Mouse (Mus musculus): ENCODE results near the gene Kalrn.

Gene Kalrn

DNA sequence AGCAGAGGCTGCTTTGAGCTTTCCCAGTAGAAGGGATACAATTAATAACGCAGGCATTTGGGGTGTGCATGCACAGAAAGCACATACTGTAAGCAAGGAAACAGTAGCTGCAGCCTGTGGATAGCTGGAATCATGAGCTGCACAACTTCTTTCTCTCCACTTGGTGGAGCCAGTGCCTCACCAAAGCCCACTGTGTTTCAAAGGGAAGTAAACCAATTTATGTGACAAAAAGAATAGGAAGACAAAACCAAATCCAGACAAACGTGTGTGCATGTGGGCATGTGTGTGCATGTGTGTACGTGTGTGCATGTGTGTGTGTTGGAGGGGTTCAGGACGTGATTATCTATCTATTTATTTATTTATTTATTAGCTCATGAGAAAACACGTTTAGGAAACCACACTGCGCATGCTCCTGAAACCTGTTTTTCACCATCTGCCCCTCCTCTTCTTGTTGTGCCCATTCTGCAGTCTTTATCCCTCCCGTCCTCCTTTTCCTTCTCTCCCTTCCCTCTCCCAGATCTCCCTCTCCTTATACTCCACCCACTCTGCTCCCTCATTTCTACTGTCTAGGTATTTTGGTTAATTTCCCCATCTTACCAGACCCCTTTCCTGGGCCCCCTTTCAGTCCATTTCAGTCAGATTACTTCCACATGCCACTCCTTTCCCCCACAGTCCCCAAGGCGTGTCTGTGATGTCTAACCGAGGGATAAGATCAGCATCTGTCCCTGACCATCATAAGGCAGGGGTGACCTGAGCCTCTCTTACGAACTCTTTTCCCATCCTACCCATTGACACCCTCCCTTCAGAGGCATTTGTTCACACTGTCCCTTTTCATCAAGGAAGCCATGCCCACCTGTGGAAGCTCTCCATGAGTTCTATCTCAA lies 380.1 kb downstream of the Kalrn start:
- no peak for DNase-seq (ENCODE audit: low spot score in 2 of 2)

DNA sequence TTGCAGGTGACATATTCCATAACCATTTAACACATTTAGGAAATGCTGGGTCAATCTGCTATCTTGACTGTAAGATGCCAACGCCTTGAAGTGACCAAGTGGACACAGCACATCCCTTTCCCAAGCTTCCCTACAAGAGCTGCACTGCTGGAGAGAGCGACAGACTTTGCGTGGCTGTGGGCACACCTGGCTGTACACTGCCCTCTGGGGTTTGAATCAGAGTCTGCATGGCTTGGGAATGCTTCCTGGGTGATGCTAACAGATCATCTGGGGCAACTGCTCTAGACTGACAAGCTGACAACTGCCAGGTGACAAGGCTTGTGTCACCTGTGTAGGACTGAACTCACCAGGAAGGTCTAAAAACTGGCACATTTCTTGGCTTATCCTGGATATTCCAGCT lies 388.6 kb downstream of the Kalrn start:
- no peak for DNase-seq (ENCODE audit: low spot score in 2 of 2)

DNA sequence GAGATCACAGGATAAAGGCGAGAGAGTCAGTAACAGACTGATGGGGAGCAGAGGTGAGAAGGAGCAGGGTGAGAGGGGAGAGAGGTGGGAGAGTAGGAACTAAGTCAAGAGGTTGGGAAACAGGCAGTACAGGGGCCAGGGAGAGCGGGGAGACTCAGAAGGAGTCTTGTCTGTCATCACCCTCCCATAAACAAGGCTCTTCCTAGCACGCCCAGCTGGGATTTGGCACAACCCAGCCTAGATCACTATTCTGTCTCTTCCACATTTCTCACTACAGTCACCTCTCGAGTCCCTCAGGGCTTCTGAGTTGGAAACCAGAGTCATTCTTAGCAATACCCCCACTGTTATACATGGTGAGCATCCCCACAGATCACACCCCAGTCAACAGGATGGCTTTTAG lies 390.1 kb downstream of the Kalrn start:
- DNase-seq (ENCODE audit: low spot score in 2 of 2), result no peak

DNA sequence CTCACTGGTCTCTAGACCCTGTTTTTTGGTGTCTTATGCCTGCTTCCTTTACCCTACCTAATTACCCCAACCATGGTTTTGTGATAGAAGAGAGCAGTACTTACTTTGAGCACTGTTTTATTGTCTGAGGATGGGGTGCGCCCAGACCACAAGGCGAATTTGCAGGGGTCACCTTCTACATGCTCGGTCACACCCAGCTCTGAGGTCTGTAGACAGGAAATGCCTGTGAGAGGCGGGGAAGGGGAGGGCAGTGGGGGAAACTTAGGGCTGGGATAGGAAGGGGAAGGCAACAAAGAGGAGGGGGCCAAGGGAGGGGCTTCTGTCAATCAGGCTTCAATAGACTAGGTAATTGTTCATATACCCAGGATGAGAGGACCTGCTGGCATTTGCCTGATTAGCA lies 397.7 kb downstream of the Kalrn start:
- no peak for DNase-seq (ENCODE audit: low spot score in 2 of 2)

DNA sequence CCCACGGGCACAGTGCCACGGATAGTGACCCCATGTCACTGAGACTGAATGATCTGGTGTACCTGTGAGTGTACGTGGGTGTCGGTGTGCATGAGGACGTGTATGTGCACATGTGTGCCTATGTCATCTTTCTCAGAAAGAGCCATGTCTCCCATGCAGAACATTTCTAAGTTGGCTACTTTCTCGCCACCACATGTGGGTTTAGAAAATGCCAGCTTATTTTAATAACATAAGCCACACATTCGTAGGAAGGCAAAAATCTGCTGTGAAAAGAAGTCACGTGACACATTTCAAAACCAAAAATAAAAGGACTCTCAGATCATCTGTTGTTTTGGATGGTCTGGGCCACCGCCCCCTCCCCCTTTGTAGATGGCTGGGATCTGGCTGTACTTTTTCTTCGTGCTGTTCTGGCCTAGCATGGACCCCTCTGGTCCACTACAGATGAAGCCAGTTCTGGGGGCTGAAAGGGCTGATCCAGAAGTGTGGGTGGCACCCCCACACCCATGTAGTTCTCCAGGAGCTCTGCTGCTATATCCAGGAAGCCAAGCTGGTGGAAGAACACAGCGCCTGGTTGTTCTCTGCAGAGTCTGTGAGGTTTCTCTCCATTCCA lies 400.7 kb downstream of the Kalrn start:
- no peak for DNase-seq (ENCODE audit: low spot score in 2 of 2)

DNA sequence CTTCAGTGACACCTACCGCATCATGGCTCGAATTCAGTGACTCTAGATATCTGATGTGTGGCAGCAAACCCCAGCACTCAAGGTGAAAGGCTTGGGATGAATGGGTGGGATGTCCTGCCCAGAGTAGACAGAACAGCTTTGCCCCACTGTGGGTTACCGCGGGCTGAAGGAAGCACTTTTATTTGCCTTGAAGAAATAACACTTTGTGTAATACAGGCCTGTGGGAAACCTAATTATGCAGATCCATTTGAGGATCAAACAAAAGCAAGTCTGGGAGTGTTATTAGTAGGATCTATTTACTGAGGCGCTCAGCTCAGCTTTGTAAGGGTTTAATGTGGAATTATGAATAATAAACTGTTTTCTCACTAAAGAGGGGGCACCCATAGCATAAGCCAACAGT lies 406.3 kb downstream of the Kalrn start:
- no peak for DNase-seq (ENCODE audit: low spot score in 2 of 2)

DNA sequence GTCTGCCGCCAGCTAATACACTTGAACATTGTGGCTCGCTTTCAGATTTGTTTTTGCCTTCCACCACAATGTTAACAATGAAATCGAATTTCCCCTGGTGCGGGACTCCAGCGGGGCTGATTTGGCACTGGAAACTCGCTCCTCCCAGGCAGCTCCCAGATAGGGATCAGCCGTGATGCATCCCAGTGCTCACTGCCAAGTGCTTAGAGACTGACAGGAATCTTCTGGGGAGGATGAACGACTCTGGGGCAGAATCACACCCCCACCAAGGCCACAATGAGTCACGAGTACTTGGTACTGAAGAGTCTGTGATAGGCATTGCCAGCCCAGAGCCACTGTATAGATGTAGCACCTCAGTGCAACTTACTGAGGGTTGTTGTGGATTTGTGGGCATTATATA lies 410.2 kb downstream of the Kalrn start:
- DNase-seq (ENCODE audit: low spot score in 2 of 2), result no peak

DNA sequence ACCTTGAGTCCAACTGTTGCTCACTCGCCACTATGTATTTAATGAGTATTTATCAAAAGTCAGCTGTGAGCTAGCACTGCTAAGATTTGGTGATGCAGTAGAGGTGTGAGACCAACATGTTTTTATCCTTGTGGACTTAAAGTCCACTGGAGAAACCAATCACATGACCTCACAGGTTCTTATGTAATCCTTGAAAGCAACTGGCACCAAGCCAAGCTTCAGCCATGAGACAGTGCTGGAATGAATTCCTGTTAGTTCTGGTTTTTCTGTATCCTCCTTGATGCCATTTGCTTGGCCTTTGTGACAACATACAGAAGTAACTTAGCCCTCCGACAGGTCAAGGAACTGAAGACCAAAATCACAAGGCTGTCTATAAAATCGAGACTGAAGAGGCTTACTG lies 413.8 kb downstream of the Kalrn start:
- DNase-seq (ENCODE audit: low spot score in 2 of 2), result no peak

DNA sequence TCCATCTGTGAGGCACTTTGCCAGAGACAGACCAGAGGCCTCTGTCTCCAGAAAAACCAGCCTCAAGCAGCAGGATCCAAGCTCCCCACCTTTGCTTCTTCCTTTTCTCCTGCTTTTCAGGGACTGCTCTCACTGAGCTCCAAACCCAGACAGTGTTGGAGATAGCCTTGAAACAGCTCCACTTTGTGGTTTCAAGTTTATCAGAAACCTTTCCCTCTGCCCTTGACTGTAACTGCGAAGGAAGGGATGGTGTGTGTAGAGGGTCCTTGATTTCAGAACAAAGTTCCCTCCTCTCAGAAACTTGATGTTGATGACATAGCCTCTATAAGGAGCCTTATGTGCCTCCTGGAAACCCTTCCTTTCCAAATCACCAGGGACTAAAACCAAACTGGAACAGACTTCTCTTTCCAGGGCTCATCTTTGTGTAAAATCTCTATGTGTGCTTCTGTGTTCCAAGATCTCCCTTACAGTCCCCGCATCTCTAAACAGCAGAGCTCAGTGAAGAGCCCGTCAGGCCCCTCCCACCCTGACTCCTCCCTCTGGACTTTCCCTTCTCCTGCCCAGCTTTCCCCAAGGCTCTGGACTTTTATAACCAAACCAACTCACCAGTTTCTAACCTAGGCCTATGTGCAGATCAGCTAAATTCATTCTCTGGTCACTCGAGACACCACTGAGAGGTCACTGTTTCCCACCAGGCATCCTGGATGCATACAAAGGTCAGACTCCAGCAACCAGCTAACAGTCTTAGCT lies 415.8 kb downstream of the Kalrn start:
- no peak for DNase-seq (ENCODE audit: low spot score in 2 of 2)

DNA sequence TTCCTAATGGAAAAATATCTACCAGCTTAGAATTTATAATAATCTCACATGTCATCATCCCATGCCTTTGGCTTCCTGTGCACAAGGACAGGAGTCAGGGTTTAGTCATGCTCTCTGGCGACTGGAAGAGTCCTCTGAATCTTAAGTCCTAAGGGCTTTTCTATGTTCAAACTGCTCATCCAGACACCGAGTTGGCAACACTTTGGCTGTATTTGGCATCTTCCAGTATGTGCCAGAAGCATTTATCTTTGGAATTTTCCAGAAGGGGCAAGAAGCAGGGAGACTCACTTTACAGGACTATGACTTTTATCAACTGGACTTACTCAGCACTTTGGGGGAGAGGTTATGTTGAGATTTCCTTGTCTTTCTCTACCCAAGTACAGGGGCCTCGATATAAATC lies 417.6 kb downstream of the Kalrn start:
- DNase-seq (ENCODE audit: low spot score in 2 of 2), result no peak

DNA sequence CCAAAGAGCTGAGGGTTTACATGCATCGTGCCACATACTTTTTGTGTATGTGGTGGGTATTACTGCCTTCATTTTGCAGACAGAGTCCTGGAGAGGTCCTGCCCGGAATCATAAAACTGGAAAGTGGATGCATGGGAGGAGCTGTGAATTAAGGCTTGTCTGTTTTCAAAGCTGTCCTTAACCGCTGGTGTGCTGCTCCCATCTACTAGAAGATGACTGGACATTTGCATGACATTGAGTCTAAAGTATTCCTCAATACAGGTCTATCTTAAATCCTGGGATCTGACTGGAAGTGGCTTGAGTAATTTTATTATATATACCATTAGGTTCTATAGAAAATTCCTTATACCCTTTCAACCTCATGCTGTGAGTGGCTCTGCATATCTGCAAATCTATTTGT lies 418.4 kb downstream of the Kalrn start:
- DNase-seq (ENCODE audit: low spot score in 2 of 2), result no peak

DNA sequence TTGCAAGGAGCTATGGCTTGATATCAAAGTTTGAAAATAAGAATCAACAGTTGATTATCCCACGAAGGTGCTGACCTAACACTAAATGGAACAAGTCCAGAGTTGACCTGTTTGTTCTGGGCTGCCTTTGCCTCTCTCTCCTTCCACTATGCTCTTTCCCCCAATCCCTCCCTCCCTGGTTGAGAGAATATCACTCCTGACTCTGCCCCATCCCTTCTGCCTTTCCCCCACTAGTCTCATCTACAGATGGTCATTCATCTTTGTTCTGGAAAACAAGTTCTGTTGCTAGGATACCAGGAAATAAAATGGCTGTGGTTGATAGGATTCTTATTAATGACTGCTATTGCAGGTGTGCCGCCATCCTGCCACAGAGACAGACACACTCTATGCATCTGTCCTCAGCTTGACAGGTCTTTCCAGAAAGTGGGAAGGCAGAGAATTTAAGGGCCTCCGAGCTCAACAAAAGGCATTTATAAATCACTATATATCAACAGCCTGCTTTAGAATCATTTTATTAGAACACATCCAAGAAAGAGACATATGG lies 421.7 kb downstream of the Kalrn start:
- DNase-seq (ENCODE audit: low spot score in 2 of 2), result no peak

DNA sequence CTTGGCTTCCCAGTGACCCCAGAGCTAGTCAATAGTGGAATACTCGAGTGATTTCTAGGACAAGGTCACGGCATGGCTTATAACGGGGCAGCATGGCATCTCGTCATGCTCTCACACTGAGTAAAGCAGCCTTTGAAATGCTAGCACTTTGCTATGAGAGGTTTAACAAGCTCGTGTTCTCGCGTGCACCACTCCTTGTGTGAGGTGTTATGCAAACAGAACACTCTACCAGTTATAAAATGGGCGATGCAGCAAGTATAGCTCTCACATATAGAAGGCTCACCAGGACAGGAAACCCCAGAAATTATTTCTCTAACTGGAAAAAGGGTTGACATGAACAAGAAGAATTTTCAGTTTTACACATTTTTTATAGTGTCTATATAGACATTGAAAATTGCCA lies 431.7 kb downstream of the Kalrn start:
- DNase-seq (ENCODE audit: low spot score in 2 of 2), result no peak

DNA sequence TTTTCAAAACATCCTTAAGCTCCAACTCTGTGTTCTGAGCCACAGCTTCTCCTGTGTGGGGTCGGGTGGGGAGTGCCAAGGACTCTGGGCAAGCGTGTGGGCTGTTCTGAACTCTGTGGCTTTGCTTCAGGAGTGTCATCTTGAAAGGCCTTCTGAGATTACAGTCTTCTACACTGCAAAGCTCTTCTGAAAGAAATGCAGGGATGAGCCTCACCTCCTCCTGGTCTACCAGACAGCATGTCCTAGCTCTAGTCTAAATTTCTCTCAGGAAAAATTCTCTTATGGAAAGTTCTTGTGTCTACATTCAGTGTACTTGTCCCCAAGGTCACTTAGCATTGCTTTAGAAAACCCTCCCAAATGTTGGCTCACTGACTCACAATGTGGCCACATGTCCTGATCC lies 438.3 kb downstream of the Kalrn start:
- no peak for DNase-seq (ENCODE audit: low spot score in 2 of 2)

DNA sequence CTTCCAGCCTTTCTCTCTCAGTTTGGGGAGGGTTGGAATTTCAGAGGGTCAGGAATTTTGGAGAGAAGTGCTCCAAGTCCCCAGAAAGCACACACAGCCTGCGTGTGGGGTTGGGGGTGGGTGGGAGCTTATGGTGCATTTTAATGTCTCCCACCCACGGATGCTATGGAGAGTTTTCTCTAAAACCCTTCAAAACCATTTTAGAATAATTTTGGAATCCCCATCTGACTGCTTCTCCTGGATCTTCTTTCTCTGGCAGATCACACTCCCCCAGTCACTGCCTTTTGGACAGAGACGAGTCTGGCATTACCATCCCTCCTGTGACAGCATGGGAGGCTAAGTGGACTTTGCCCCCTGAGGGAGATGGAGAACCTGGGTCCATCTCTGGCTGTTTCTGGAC lies 438.7 kb downstream of the Kalrn start:
- DNase-seq (ENCODE audit: low spot score in 2 of 2), result no peak

DNA sequence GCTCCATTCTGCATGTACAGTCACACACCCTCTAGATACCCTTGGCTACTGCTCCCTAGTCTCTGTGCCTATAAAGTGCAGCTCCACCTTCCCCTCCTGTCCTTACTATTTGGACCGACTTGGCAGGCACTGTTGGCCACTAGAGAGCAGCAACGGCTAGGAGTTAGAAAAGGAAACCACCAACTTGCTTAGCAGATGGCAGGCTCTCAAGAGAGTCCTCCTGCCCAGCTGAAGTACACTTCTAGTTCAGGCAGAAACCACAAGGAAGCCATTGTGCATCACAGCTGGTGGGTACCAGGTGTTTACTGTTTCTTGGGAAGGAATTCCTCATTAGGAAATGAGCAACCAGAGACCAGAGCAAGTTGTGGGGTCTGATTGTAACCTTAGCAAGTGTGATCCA lies 447.7 kb downstream of the Kalrn start:
- peak in 1 of 2 experiments; percentile 41 for DNase-seq (ENCODE audit: low spot score in 2 of 2)

DNA sequence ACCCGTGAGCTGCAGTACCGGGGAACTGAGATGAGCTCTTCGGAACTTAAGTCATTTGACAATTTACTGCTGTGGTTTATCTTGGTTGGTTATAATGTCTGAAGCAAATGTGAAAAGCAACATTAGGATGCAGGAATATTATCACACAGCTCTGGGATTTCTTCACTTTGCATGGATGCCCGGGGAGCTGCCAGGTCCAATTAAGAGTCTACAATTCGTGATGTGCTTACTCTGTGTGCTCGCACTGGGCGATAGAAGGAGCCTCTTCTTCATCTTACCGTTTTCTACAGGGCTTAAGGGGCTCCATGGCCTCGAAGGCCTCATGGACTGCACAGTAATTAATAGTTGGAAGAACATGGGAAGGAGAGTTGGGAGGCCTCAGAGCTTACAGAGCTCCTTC lies 450.8 kb downstream of the Kalrn start:
- no peak for DNase-seq (ENCODE audit: low spot score in 2 of 2)

DNA sequence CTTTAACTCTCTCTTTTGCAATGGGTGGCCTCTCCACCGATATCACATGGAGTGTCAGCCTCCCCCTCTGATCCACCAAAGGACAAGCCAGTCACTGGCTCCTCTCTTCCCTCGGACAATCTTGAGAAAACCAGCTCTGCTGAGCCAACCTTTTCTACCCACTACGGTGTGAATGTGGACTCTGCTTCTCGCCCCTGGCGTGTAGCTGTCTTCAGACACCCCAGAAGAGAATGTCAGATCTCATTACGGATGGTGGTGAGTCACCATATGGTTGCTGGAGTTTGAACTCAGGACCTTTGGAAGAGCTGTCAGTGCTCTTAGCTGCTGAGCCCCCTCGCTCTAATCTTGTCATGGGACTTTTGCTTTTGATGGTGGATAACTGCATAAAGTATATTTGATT lies 452.0 kb downstream of the Kalrn start:
- no peak for DNase-seq (ENCODE audit: low spot score in 2 of 2)

DNA sequence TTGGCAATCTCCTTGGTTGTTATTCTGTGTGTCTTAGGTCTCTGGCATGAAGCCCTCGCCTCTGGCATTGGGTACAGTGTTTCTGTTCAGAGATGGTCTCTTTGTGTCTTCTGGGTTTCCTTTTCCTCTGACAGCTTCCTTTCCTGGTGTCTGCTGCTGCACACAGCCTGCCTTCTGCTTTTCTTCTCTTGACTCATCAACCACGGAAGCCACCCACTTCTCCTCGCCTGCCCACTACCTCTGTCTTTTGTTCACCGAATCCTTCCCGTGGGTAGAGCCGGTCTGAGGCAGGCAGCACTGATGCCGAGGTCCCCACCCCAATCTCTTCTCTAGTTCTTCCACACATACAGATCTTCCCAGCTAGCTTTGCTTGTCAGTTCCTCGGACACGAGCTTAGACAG lies 452.5 kb downstream of the Kalrn start:
- DNase-seq (ENCODE audit: low spot score in 2 of 2), result no peak

DNA sequence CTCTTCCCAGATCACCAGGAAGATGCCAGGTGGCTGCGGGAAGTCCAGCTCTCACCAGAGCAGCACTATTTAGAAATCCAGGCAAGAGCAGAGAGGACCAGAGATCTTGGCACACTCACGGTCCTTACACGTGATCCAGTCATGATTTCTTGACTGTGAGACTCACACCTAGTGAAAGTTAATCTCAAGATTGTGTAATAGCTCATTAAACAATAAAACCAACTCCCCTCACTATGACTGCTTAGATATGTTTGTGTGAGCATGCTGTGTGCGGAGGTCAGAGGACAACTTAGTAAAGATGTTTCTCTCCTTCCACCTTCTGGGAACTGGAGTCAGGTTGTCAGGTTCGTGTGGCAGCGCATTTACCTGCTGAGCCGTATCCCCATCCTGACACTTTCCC lies 453.5 kb downstream of the Kalrn start:
- no peak for DNase-seq (ENCODE audit: low spot score in 2 of 2)

DNA sequence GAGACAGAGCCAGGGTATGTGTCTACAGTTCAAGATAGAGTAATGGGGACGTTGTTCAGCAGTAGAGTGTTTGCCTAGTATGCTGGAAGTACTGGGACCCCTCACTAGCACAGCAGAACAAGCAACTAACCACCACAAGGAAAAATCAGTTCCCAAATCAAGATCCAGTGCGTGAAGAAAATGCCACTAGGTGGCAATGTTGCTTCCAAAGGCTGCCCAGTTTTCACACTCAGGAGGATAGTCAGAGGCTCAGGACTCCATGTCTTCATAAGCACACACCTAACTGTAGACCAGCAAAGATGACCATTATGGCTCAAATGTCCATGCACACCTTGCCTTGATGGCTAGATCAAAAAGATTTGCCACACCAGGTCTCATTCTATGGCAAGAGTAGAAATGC lies 454.0 kb downstream of the Kalrn start:
- no peak for DNase-seq (ENCODE audit: low spot score in 2 of 2)

DNA sequence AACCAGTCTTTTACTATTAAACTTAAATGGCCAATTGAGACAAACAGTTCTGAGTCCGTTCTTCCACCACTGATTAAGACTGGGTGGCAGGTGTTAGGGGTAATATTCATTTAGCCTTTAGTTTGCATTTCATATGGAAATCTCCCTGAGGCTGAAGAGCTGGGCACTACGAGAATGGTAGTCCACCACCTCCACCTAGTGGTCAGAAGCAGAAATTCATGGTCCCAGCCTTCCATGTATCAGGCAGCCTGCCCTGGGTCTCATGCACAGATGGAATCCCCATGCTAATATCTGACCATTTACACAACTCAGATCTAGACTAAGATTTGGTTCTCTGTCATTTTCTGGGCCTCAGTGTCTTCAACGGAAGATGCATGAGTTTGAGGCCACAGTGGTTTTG lies 458.7 kb downstream of the Kalrn start:
- peak in 1 of 2 experiments; percentile 45 for DNase-seq (ENCODE audit: low spot score in 2 of 2)

DNA sequence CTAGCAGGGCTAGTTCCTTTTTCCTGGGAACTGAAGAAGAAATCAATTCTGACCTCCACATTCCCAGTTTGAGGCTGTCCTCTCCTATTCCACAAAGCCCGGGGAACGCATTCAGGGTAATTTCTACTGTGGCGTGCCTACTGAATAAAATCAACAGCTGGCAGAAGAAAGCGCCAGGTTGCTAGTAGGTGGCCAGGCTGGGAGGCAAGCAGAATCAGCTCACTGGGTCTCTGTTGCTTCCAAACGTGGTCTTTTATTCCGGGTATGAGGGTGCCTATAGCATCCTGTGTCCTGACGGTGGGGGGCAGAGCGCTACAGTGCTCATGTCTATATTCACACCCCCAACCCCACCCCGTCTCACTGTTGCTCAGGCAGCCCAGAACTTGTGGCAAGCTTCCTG lies 460.2 kb downstream of the Kalrn start:
- no peak for DNase-seq (ENCODE audit: low spot score in 2 of 2)

Measured in spleen, postnatal 14 days (tissue).